Mouse (Mus musculus) ZHBTc4 (cell line): Measurements from ENCODE around the gene Nip7.

ENCODE experiments used
- DNase-seq: peaks from one replicate; pipeline ENCODE4 v3.0.0-alpha.2; 2011; ENCODE audit warnings: low read depth, low spot score

Nip7 gene

DNA sequence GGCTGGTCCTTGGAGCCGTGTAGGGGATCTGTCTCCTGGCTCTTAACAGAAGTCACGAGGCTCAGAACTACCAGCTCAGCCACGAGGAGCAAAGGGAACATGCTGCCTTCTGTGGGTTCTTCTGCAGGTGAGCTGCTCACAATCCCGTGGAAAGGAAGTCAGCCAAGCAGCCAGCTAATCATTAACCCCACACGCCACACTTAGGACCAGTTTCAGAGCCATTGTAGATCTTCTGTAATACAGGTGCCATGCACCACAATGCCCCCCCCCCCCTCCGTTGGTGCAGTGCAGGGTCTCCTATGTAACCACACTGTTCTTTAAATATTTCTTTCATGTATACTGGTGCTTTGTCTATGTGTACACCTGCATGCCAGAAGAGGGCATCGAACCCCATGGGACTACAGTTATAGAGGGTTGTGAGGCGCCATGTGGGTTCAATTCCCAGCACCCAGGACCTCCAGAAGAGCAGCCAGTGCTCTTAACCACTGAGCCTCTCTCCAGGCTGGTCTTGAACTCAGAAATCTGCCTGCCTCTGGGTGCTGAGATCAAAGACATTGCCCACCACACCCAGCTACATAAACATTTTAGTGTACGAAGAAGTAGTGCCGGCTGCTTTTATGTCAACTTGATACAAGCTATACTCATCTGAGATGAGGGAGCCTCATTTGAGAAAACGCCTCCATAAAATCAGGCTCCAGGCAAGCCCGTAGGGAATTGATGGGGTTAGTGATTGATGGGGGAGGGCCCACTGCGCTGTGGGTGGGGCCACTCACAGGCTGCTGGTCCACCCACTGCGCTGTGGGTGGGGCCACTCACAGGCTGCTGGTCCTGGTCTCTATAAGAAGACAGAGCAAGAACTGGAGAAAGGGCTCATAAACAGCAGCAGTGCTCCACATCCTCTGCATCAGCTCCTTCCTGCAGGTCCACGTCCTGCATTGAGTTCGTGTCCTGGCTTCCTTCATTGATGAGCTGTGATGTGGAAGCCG is 9.1 kb downstream of the Nip7 start, which contains the start of gene Tmed6:
Gene Tmed6 (minus strand): TSS at position 134 of the 986 bp plus-strand sequence.
- peak; percentile 97 for DNase-seq

DNA sequence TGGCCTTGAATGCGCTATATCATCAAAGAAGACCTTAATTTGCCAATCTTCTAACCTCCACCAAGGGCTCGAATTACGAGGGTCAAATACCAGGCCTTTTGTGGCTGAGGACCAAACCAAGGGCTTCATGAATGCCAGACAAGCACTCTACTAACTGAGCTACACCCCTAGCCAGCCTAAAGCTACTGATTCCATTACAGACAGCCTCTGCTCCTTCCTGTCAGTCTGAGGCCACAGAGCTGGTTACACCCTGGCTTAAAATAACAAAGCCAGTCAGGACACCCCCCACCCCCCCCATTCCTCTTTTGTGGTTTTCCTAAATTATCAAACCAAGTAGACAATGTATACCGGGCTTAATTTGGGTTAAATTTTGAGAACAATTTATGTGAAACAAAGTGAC is 17.0 kb downstream of the Nip7 start:
- DNase-seq, result no peak

DNA sequence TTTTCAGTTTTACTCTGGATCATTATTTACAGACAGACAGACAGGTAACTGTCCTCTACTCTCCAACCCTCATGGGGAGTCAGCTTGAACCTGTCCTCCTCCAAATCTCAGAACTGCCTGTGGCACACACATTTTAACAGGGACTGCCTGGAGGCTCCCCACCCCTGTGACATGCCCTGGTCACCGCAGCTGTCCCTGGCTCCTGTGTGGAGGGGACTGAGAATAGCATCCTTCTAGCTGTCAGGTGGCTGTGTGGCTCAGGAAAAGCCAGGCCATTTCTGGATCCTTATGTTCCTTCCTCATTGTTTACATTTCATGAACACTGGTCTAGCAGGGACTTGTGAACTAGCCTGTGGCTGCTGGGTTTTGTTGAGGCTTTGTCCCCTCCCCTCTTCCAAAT is 17.5 kb downstream of the Nip7 start:
- no peak for DNase-seq

DNA sequence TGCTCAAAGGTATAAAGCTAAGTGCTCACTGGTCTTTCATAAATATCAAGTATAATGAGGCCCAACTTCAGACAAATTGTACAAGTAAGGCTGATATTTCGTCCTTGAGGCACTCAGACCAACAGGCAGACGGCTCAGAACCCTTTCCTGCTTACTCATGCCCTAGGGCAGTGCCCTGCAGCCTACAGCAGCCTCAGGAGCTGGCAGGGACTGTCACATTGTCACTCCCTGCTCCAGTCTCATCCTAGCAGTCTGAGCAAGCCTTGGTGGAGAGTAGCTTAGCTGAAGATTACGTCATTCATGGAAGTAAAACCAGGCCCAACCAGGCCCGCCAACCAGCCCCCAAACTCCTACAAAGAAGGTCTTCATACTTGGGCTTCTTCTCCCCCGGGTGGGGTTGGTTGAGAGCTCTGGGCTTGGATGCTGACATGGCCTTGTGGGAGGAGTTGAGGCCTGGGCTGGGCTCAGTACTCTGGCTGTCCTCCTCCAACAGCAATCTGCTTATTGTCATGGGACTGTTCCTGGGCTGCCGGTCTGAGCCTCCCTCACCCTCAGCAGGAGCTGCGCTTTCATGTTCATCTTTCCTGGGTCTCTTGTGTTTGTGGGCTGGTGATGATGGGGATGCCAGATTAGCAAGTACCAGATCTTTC is 19.7 kb downstream of the Nip7 start:
- DNase-seq, result no peak

DNA sequence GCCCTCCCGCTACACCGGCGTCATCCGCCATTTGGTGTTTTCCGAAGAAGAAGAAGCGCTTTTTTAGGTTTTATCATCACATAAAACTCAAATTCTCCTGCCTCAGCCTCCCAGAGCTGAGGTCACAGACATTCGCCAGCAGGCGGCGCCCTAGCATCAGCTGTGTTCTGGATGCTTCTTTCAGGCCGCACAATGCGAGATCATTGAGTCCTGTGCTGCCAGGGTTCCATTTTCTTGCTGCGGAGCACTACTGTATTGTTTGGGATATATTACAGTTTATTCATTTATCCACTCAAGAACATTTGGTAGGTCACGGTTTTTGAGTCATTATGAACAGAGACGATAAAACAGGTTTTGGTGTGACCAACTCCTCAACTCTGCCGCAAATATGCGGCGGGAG is 28.7 kb downstream of the Nip7 start:
- peak; percentile 90 for DNase-seq

DNA sequence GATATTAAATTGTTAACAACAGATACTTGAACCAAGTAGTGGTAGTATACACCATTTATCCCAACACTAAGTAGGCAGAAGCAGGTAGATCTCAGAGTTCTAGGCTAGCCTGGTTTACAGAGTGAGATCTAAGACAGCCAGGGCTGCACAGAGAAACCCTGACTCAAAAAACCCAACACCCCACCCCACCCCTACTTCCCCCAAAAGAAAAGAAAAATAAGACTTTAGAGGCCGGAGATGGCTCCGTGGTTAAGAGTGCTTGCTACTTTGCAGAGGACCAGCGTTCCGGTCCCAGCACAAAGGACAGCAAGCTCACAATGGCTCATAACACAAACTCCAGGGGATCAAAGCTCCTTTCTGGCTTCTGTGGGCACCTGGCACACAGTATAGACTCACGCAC is 29.3 kb downstream of the Nip7 start:
- no peak for DNase-seq

DNA sequence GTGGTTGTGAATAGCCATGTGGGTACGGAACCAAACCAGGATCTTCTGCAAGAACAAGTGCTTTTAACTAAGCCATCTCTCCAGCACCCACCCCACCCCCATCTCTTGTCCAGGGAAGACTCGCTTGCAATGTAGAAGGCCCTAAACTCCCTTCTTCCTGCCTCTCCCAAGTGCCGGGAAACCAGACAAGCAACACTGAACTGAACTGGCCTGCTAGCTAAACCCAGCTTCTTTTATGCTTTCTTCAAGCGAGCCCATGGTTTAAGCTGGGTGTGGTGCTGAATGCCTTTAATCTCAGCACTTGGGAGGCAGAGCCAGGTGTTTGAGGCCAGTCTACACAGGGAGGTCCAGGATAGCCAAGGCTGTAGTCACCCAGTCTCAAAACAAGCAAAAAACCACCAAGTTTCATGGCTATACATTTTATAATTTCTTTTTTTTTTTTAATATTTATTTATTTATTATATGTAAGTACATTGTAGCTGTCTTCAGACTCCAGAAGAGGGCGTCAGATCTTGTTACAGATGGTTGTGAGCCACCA is 31.9 kb downstream of the Nip7 start:
- peak; percentile 84 for DNase-seq

DNA sequence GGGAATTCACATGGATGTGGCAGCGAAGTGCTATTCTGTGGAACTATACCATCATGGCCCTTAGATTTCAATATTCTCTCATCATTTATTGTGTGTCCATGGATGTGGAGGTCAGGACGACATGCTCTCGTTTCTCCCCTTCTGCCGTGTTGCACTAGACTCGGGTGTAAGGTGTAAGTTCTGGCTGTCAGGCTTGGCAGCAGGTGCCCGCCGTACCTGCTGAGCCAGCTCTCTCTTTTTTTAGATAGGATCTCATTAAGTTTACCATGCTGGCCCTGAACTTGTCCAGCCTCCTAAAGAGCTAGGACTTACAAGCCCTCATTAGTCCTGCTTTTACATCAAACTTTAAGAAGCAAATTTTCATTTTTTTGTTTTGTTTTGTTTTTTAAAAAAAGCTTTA is 33.9 kb downstream of the Nip7 start:
- no peak for DNase-seq

DNA sequence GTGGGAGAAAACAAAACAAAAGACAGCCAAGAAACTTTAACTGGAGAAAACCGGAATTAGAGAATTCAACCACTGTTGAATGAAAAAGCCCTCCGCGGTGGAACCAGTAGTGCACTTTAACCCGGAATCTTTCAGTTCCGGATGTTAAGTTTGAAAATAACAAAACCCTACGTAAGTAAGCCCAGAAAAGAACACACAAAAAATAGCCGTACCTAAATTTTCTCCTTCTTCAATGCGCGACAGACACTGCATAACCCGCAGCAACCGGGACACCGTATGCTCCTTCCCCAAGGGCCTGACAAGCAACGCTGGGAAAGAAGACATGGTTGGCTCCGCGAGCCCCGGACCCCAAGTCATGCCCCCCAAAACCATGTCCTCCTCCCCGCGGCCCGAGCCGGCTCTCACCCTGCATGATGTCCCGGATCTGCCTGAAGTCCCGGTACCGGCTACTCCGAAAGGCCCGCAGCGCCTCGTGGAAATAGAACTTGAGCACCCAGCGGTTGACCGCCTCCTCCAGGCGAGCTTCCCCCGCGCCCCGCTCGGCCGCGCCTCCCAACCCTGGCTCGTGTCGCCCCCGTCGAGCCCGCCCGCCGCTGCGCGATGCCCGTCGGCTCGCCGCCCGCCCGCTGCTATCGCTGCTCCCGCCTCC is 39.2 kb downstream of the Nip7 start:
- DNase-seq, result peak; percentile 60

DNA sequence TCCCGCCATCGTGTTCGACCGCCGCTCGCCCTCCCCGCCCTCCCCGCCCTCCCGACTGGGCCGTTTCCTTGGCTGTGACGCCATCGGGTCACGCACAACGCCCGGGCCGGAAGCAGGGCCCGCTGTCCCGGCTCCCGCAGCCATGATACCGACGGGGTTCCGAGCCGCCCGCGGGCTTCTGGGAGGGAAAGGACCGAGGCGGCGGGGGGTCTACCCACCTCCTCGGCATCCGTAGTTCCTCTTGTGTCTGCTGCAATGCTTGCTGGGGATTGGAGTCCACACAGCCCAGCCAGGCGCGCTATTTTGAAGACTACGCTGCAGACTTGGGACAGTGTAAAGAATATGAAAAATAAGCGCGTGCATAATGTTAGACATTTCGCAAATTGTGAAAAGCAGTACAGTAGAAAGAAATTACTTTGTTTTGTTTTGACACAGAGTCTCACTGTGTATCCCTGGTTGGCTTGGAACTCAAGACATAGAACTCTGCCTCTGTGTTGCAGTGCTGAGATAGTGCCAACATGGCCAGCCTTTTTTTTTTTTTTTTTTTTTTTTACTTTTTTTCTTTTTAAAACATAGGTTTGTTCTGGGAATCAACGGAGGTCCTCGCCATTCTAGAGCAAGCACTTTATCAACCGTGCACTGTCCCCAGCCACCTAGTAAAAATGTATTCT is 39.8 kb downstream of the Nip7 start, which contains the start of gene Terf2:
Gene Terf2 (minus strand): TSS at position 182 of the 671 bp plus-strand sequence.
- DNase-seq, result peak; percentile 97

DNA sequence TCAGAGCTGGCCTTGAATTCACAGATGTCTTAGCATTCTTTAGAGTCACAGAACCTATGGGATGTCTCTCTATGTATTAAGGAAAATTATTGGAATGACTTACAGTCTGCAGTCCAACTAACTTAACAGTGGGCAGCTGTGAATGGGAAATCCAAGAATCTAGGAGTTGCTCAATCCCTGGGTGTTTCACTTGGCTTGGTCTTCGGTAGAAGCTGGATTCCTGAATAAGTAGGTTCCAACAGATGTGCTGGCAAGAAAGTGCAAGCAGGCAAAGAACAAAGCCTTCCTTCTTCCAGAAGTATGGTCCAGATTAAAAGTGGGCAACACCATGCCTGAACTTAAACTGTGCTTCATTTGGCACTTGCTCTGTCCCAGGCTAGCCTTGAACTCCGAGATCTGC is 44.0 kb downstream of the Nip7 start:
- no peak for DNase-seq

DNA sequence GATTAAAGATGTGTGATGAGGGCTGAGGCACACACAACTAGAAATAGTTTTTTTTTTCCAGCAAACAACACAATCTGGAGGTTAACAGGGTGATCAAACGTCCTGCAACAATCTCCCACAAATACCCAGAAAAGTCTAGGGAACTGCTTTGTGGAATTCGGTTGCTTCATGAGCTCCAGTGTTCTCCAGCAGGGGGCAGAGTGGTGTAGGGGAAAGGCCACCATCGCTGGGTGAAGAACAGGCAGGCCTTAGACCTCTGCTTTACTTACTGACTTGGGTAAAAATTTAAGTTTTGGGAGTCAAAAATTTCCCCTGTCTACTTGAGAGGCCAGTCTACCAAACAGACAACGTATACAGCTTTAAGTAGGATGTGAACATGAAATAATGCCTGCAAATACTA is 47.9 kb downstream of the Nip7 start:
- DNase-seq, result peak; percentile 87

DNA sequence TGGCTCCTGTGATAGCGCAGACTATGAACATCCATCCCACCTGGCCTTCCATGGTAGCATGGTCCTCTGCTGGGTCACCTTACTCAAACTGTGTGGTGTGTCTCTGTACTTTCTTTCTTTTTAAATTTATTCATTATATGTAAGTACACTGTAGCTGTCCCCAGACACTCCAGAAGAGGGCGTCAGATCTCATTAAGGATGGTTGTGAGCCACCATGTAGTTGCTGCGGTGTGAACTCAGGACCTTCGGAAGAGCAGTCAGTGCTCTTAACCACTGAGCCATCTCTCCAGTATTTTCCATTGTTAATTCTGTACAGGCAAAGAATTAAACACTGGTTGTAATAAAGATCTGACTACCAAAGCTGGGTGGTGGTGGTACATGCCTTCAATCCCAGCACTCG is 51.4 kb downstream of the Nip7 start:
- peak; percentile 71 for DNase-seq

DNA sequence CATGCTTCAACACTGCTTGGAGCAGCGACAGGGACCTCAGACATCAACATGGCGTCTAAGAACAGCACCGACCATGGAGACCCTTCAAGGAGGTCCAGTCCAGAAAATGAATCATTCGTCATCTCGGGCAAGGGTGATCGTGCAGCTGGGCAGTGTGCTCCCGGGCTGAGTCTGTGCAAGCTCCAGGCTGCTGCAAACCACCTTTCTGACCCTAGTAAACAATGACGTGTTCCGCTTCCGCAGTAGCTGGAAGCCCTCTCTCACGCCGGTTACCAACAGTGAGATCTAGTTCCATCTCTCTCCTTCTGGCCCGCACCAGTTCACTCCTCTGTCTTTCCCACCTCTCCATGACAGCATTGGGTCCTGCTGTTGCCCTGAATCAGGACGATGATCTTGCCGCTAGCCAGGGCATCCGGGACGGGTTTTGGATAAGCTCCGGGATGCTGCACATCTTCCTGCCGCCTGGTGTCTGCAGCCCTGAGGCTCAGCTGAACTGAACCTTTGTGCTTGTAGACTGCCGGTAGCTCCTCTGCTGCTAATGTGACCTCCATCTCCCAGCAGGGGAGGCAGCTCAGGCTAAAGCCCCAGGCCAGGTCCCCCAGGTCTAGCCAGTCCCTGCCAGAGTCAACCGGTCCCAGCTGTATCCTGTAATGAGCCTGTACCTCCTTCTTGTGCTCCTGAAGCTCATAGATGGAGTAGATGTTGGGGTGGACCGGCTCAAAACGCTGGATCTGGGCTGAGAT is 52.5 kb downstream of the Nip7 start:
- DNase-seq, result peak; percentile 97

DNA sequence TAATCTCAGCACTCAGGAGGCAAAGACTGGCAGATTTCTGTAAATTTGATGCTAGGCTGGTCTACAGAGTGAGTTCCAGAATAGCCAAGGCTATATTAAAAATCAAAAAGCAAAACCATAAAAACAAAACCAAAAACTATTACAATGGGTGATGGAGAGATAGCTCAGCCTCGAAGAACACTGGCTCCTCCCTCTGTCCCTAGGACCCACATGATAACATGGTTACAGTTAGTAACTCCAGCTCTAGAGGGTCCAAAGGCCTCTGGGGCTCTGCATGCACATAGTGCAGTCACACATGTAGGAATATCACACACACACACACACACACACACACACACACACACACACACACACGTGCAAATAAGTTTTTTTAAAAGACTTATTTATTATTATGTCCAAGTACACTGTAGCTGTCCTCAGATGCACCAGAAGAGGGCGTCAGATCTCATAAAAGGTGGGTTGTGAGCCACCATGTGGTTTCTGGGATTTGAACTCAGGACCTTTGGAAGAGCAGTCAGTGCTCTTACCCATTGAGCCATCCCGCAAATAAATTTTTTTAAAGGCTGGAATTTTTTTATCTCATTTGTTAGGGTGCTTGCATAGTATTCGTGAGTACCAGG is 53.2 kb downstream of the Nip7 start:
- peak; percentile 67 for DNase-seq
